ENCODE assay signal across 8 mouse cellular contexts in the genomic region with DNA sequence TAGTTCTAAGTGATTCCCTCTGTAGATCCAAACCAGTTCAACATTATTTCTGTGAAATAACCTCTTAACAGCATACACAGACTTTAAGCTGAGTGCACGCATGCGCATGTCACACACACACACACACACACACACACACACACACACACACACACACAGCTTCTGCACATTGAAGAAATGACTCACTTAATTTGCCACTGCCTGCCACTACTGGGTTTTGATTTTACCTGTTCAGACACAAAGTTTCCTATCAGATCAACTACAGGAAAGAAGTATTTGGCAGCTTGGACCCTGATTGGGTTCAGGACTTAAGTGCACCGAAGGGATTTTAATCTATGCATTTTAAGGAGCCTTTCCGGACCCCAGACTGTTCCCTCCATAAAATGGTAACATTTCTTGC. TPM values are rescaled to one million over a fixed set of nuclear protein-coding genes. Genes with fewer than 3 reads are reported as not detected.
DNase-seq lines count a peak whose midpoint lies in the region; ATAC-seq and TF ChIP-seq lines count a peak whose summit lies in the region.

No protein-coding gene starts in this region.

- 52% methylated on average over 4 of the region's 4 CpGs for WGBS in lung, embryonic 14.5 days
- WGBS in forebrain, embryonic 12.5 days = 52% methylated on average over 4 of the region's 4 CpGs
- WGBS in kidney, postnatal 0 days = 44% methylated on average over 4 of the region's 4 CpGs
- 17% methylated on average over 4 of the region's 4 CpGs for WGBS in olfactory bulb, adult 2 months
- 52% methylated on average over 4 of the region's 4 CpGs for WGBS in lung, postnatal 0 days

- no peak for ATAC-seq in lung, embryonic 14.5 days (ENCODE audit: insufficient read depth)
- no peak for ATAC-seq in forebrain, embryonic 12.5 days (ENCODE audit: low FRiP score)
- no peak for ATAC-seq in kidney, postnatal 0 days (replicated peaks; ENCODE audit: low FRiP score, low read depth)
- ATAC-seq in megakaryocyte-erythroid progenitor cell, adult 5-6 weeks (replicated peaks; ENCODE audit: low FRiP score, low TSS enrichment, poor library complexity, severe bottlenecking) = no peak
- no peak for ATAC-seq in lung, postnatal 0 days

- no peak overlapping the region for H3K27ac ChIP-seq in lung, embryonic 14.5 days (ENCODE audit: low read depth)
- H3K27ac ChIP-seq in forebrain, embryonic 12.5 days = no peak overlapping the region
- peak overlapping the region; percentile 89 for H3K27ac ChIP-seq in kidney, postnatal 0 days
- peak overlapping the region; percentile 90 for H3K27ac ChIP-seq in olfactory bulb, adult 2 months (ENCODE audit: insufficient read depth, low read depth, low read length)
- no peak overlapping the region for H3K27ac ChIP-seq in lung, postnatal 0 days (ENCODE audit: low read length)

- DNase-seq in lung, embryonic 14.5 days = no peak
- DNase-seq in lung, adult 18-20 months = no peak
- no peak for DNase-seq in kidney, postnatal 0 days (ENCODE audit: low spot score)
- no peak for DNase-seq in lung, postnatal 0 days (ENCODE audit: low spot score)
- DNase-seq in ovary, postnatal 36 days (ENCODE audit: low spot score) = no peak

- TF ChIP-seq CTCF in lung, embryonic 14.5 days (IDR thresholded peaks at IDR 0.05; ENCODE audit: low read depth) = no peak
- TF ChIP-seq CTCF in kidney, postnatal 0 days (IDR thresholded peaks at IDR 0.05; ENCODE audit: low read depth) = no peak
- TF ChIP-seq CTCF in olfactory bulb, adult 2 months (IDR thresholded peaks at IDR 0.05; ENCODE audit: insufficient read depth, low read depth, low read length) = no peak
- no peak for TF ChIP-seq CTCF in lung, postnatal 0 days (IDR thresholded peaks at IDR 0.05)

- no peaks in the 10 kb centered on the region for H3K9me3 ChIP-seq in lung, embryonic 14.5 days (ENCODE audit: low read depth, low read length)
- no peaks in the 10 kb centered on the region for H3K9me3 ChIP-seq in forebrain, embryonic 12.5 days
- H3K9me3 ChIP-seq in kidney, postnatal 0 days (replicated peaks; ENCODE audit: low read length) = no peaks in the 10 kb centered on the region
- no peaks in the 10 kb centered on the region for H3K9me3 ChIP-seq in lung, postnatal 0 days (ENCODE audit: low read length)

- peak overlapping the region; percentile 99 for H3K4me2 ChIP-seq in lung, embryonic 14.5 days
- peak overlapping the region; percentile 94 for H3K4me2 ChIP-seq in forebrain, embryonic 12.5 days
- peak overlapping the region; percentile 97 for H3K4me2 ChIP-seq in kidney, postnatal 0 days (ENCODE audit: low read length)
- no peak overlapping the region; the same call in 1 of the 2 replicates for H3K4me2 ChIP-seq in lung, postnatal 0 days (replicated peaks; ENCODE audit: low read depth, low read length)

- no peak for TF ChIP-seq POLR2A in olfactory bulb, adult 2 months (IDR thresholded peaks at IDR 0.05; ENCODE audit: insufficient read depth, low read depth, low read length)

- H3K4me1 ChIP-seq in lung, embryonic 14.5 days (ENCODE audit: insufficient read depth) = peaks cover 4% of the 10 kb centered on the region; the same call in 1 of the 2 replicates
- peaks cover 27% of the 10 kb centered on the region for H3K4me1 ChIP-seq in forebrain, embryonic 12.5 days
- peaks cover 14% of the 10 kb centered on the region for H3K4me1 ChIP-seq in kidney, postnatal 0 days (replicated peaks; ENCODE audit: insufficient read depth, low read length)
- H3K4me1 ChIP-seq in olfactory bulb, adult 2 months (ENCODE audit: control insufficient read depth, insufficient read depth, low read length) = peaks cover 22% of the 10 kb centered on the region
- peaks cover 10% of the 10 kb centered on the region; the same call in 1 of the 2 replicates for H3K4me1 ChIP-seq in lung, postnatal 0 days (ENCODE audit: insufficient read depth, low read depth, low read length)

- H3K4me3 ChIP-seq in lung, embryonic 14.5 days (ENCODE audit: low read depth, low read length) = peak overlapping the region; percentile 60
- peak overlapping the region; percentile 74 for H3K4me3 ChIP-seq in forebrain, embryonic 12.5 days (replicated peaks)
- H3K4me3 ChIP-seq in kidney, postnatal 0 days (replicated peaks; ENCODE audit: low read depth, low read length) = peak overlapping the region; percentile 67
- H3K4me3 ChIP-seq in olfactory bulb, adult 2 months (ENCODE audit: insufficient read depth, low read depth, low read length) = peak overlapping the region; percentile 72
- H3K4me3 ChIP-seq in lung, postnatal 0 days (ENCODE audit: low read depth, low read length) = no peak overlapping the region

- no peaks in the 10 kb centered on the region for H3K36me3 ChIP-seq in lung, embryonic 14.5 days (ENCODE audit: insufficient read depth)
- H3K36me3 ChIP-seq in forebrain, embryonic 12.5 days (replicated peaks) = no peaks in the 10 kb centered on the region
- H3K36me3 ChIP-seq in kidney, postnatal 0 days (ENCODE audit: insufficient read depth, low read length) = no peaks in the 10 kb centered on the region
- no peaks in the 10 kb centered on the region for H3K36me3 ChIP-seq in lung, postnatal 0 days (ENCODE audit: insufficient read depth, low read length)

- no peak overlapping the region for H3K9ac ChIP-seq in lung, embryonic 14.5 days
- peak overlapping the region; percentile 65; the same call in 1 of the 2 replicates for H3K9ac ChIP-seq in forebrain, embryonic 12.5 days
- H3K9ac ChIP-seq in kidney, postnatal 0 days (ENCODE audit: low read depth, low read length) = peak overlapping the region; percentile 60; the same call in 1 of the 2 replicates
- H3K9ac ChIP-seq in lung, postnatal 0 days (replicated peaks; ENCODE audit: low read depth) = no peak overlapping the region

- peaks cover 13% of the 10 kb centered on the region for H3K27me3 ChIP-seq in lung, embryonic 14.5 days (ENCODE audit: insufficient read depth, low read length)
- H3K27me3 ChIP-seq in forebrain, embryonic 12.5 days = peaks cover 60% of the 10 kb centered on the region
- no peaks in the 10 kb centered on the region for H3K27me3 ChIP-seq in kidney, postnatal 0 days (ENCODE audit: insufficient read depth, low read length)
- peaks cover 7% of the 10 kb centered on the region; the same call in 1 of the 2 replicates for H3K27me3 ChIP-seq in lung, postnatal 0 days (replicated peaks; ENCODE audit: insufficient read depth, low read length)

- TF ChIP-seq EP300 in lung, postnatal 0 days (IDR thresholded peaks at IDR 0.05) = no peak

RNA-seq across cellular contexts. Expression of a gene that starts 2.0 kb away (rescaled TPM):
- polyA plus RNA-seq in lung, embryonic 14.5 days (2014; fragmentation: Nextera tagmentation; extraction: Ambion mirVana) = 4.2 and 6.0 TPM in 2 replicates
- 4.9 and 5.7 TPM in 2 replicates for polyA plus RNA-seq in forebrain, embryonic 12.5 days (2016; fragmentation: Nextera tagmentation; extraction: Ambion mirVana)
- polyA plus RNA-seq in kidney, postnatal 0 days (2015; fragmentation: Nextera tagmentation; extraction: Ambion mirVana) = 11.7 and 14.8 TPM in 2 replicates
- 137 TPM in 1 of 2 replicates, not detected in the other for polyA plus RNA-seq in olfactory bulb, adult 2 months (2012; ENCODE audit: insufficient read depth, insufficient read length, low replicate concordance, missing spikeins)
- not detected in 2 replicates for total RNA-seq in megakaryocyte-erythroid progenitor cell, adult 5-6 weeks (2014; fragmentation: Nextera tagmentation)
- not detected in 2 replicates for total RNA-seq in megakaryocyte-erythroid progenitor cell, adult 5-6 weeks (2017)
- 4.8 and 6.0 TPM in 2 replicates for polyA plus RNA-seq in lung, postnatal 0 days (2015; fragmentation: Nextera tagmentation; extraction: Ambion mirVana)

Comparison
In these comparisons a context has a peak if more than half of its experiments do, and no peak if none do; other contexts are left out.
1. H3K27ac ChIP-seq: peak in kidney, postnatal 0 days (single experiment) and olfactory bulb, adult 2 months (single experiment); none in lung, embryonic 14.5 days (single experiment), forebrain, embryonic 12.5 days (single experiment) and lung, postnatal 0 days (single experiment).
2. H3K9ac ChIP-seq: peak in forebrain, embryonic 12.5 days (single experiment) and kidney, postnatal 0 days (single experiment); none in lung, embryonic 14.5 days (single experiment) and lung, postnatal 0 days (single experiment).